Comparison of ENCODE assay signal across 15 mouse cellular contexts in genomic region chr3:149342511-149342910, GRCm38 (mm10).
"Had no signal": no experiment of that assay in that cellular context is flagged by ENCODE, and none has a peak within 500 bp of the region (broad histone marks: within the 10 kb centered on the region; RNA-seq: fewer than 3 reads in every experiment).

No protein-coding gene starts in this region.

- H3K27me3 ChIP-seq: liver, embryonic 15.5 days; midbrain, embryonic 13.5 days had no signal

- H3K9me3 ChIP-seq: limb, embryonic 10.5 days; liver, embryonic 15.5 days; midbrain, embryonic 13.5 days had no signal

- DNase-seq: kidney, adult 18-20 months; kidney, postnatal 10 days; kidney, postnatal 4 days; lung, adult 2 months; lung, postnatal 36 days; right cerebral cortex, postnatal 4 days; spleen, adult 18-20 months; thymus, adult 18-20 months; thymus, postnatal 14 days had no signal

- H3K36me3 ChIP-seq: limb, embryonic 10.5 days; liver, embryonic 15.5 days; midbrain, embryonic 13.5 days had no signal

- H3K4me2 ChIP-seq: liver, embryonic 11.5 days; liver, embryonic 15.5 days; midbrain, embryonic 13.5 days had no signal

- ATAC-seq: lung, postnatal 0 days; midbrain, embryonic 13.5 days had no signal

- H3K27ac ChIP-seq: left cerebral cortex, adult 2 months; limb, embryonic 10.5 days; liver, embryonic 15.5 days; midbrain, embryonic 13.5 days had no signal

- H3K4me1 ChIP-seq: liver, embryonic 15.5 days had no signal

- H3K4me3 ChIP-seq: left cerebral cortex, adult 2 months; limb, embryonic 10.5 days; liver, embryonic 15.5 days; midbrain, embryonic 13.5 days had no signal

- H3K9ac ChIP-seq: liver, embryonic 15.5 days; midbrain, embryonic 13.5 days had no signal
